Mouse (Mus musculus) C2C12 (cell line): Measurements from ENCODE around the gene Vps13d.

ENCODE experiments used
- CEBPB ChIP-seq: IDR thresholded peaks from one replicate; pipeline ENCODE4 v1.6.1; 2011; ENCODE audit warnings: low read depth, mild to moderate bottlenecking, control low read depth, moderate library complexity
- CTCF ChIP-seq: IDR thresholded peaks from one replicate; pipeline ENCODE4 v1.5.1; 2011; ENCODE audit not compliant: control insufficient read depth, insufficient read depth, insufficient read length
- MAX ChIP-seq: IDR thresholded peaks from one replicate; pipeline ENCODE4 v1.6.1; 2011; ENCODE audit warnings: mild to moderate bottlenecking, control low read depth
- MYOD1 ChIP-seq: IDR thresholded peaks from one replicate; pipeline ENCODE4 v1.6.1; 2011; ENCODE audit warnings: low read depth; ENCODE audit not compliant: control insufficient read depth, insufficient read length
- MYOG ChIP-seq: IDR thresholded peaks from one replicate; pipeline ENCODE4 v1.6.1; 2011; ENCODE audit not compliant: control insufficient read depth, insufficient read length; ENCODE audit errors: extremely low read depth
- USF1 ChIP-seq: IDR thresholded peaks from one replicate; pipeline ENCODE4 v1.6.1; 2011; ENCODE audit warnings: low read depth, mild to moderate bottlenecking, control low read depth, moderate library complexity

GRCm38 (mm10) chr4:144928693-144929436 is 265.9 kb downstream of the Vps13d start:
- TF ChIP-seq CTCF (no peak), CEBPB (no peak), MYOD1 (no peak), MYOG (no peak), USF1 (peak; percentile 56), MAX (no peak)
